Comparison of ENCODE assay signal across 32 mouse cellular contexts in the genomic region with DNA sequence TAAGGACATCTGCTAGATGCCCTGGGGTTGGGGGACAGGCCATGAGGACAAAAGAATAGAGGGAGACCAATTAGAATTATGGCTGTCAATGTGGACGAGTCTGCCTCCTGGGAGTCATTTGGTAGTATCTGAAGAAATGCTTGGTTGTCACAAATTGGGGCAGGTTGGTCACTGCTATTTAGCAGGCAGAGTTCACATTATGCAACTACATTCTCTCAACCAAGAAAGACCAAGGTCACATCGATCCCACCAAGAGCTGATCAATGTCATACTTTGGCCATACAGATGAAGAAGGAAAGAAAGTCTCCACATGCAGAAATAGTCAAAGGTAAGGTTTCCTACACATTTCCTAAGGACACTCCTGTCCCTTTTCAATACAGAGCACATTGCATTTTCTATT.
"Had no signal": no experiment of that assay in that cellular context is flagged by ENCODE, and none has a peak within 500 bp of the region (broad histone marks: within the 10 kb centered on the region; RNA-seq: fewer than 3 reads in every experiment).

No protein-coding gene starts in this region.

- DNase-seq: left cerebral cortex, postnatal 4 days; liver, embryonic 13.5 days; liver, postnatal 0 days; lung, adult 18-20 months; lung, adult 2 months; lung, embryonic 14.5 days; lung, postnatal 10 days; lung, postnatal 14 days; lung, postnatal 36 days; lung, postnatal 4 days; midbrain, embryonic 14.5 days had no signal

- ATAC-seq: liver, embryonic 12.5 days; liver, postnatal 0 days; lung, postnatal 0 days; midbrain, embryonic 13.5 days; midbrain, embryonic 15.5 days; midbrain, embryonic 16.5 days had no signal

- H3K4me2 ChIP-seq: limb, embryonic 12.5 days; limb, embryonic 13.5 days; limb, embryonic 15.5 days; liver, embryonic 11.5 days; liver, embryonic 12.5 days; liver, embryonic 13.5 days; liver, embryonic 15.5 days; lung, embryonic 14.5 days; lung, embryonic 15.5 days; midbrain, embryonic 11.5 days; midbrain, embryonic 12.5 days; midbrain, embryonic 13.5 days; midbrain, embryonic 15.5 days; neural tube, embryonic 12.5 days had no signal

- H3K9me3 ChIP-seq: limb, embryonic 10.5 days; limb, embryonic 12.5 days; limb, embryonic 13.5 days; limb, embryonic 15.5 days; liver, embryonic 12.5 days; liver, embryonic 13.5 days; liver, embryonic 15.5 days; lung, embryonic 15.5 days; megakaryocyte, embryonic 14.5 days; midbrain, embryonic 12.5 days; midbrain, embryonic 13.5 days; midbrain, embryonic 15.5 days; neural tube, embryonic 12.5 days had no signal

- H3K4me1 ChIP-seq: limb, embryonic 10.5 days; liver, embryonic 12.5 days; liver, embryonic 13.5 days; liver, embryonic 15.5 days; lung, embryonic 15.5 days had no signal

- H3K4me3 ChIP-seq: left cerebral cortex, adult 2 months; limb, embryonic 10.5 days; limb, embryonic 12.5 days; limb, embryonic 13.5 days; limb, embryonic 15.5 days; liver, embryonic 12.5 days; liver, embryonic 13.5 days; liver, embryonic 15.5 days; lung, embryonic 15.5 days; megakaryocyte, embryonic 14.5 days; midbrain, embryonic 10.5 days; midbrain, embryonic 12.5 days; midbrain, embryonic 13.5 days; midbrain, embryonic 15.5 days; myocyte; neural tube, embryonic 12.5 days had no signal

- H3K9ac ChIP-seq: limb, embryonic 12.5 days; limb, embryonic 13.5 days; limb, embryonic 15.5 days; liver, embryonic 12.5 days; liver, embryonic 13.5 days; liver, embryonic 14.5 days; liver, embryonic 15.5 days; liver, postnatal 0 days; lung, embryonic 14.5 days; lung, embryonic 15.5 days; midbrain, embryonic 12.5 days; midbrain, embryonic 13.5 days; midbrain, embryonic 15.5 days; neural tube, embryonic 12.5 days had no signal

- H3K36me3 ChIP-seq: limb, embryonic 10.5 days; liver, embryonic 12.5 days; liver, embryonic 13.5 days; liver, embryonic 15.5 days; lung, embryonic 15.5 days; midbrain, embryonic 15.5 days had no signal

- H3K27me3 ChIP-seq: limb, embryonic 12.5 days; limb, embryonic 13.5 days; limb, embryonic 15.5 days; liver, embryonic 12.5 days; liver, embryonic 13.5 days; liver, embryonic 15.5 days; lung, embryonic 15.5 days; megakaryocyte, embryonic 14.5 days; midbrain, embryonic 12.5 days; midbrain, embryonic 13.5 days; midbrain, embryonic 15.5 days; neural tube, embryonic 12.5 days had no signal

- H3K27ac ChIP-seq: left cerebral cortex, adult 2 months; limb, embryonic 10.5 days; limb, embryonic 12.5 days; limb, embryonic 13.5 days; limb, embryonic 15.5 days; liver, embryonic 12.5 days; liver, embryonic 13.5 days; liver, embryonic 14.5 days; liver, embryonic 15.5 days; lung, embryonic 15.5 days; macrophage; midbrain, embryonic 10.5 days; midbrain, embryonic 12.5 days; midbrain, embryonic 13.5 days; midbrain, embryonic 15.5 days; neural tube, embryonic 12.5 days had no signal
